Mouse (Mus musculus) liver, postnatal 0 days (tissue): ENCODE results near the gene Col23a1.

ENCODE experiments used
- CTCF ChIP-seq: sonication (generic); IDR thresholded peaks from 2 replicates; pipeline ENCODE4 v1.5.1; 2016; ENCODE audit warnings: antibody characterized with exemption, low read depth
- EP300 ChIP-seq: IDR thresholded peaks from 2 replicates; pipeline ENCODE4 v1.6.1; 2016; ENCODE audit warnings: antibody characterized with exemption, low read depth, mild to moderate bottlenecking

DNA sequence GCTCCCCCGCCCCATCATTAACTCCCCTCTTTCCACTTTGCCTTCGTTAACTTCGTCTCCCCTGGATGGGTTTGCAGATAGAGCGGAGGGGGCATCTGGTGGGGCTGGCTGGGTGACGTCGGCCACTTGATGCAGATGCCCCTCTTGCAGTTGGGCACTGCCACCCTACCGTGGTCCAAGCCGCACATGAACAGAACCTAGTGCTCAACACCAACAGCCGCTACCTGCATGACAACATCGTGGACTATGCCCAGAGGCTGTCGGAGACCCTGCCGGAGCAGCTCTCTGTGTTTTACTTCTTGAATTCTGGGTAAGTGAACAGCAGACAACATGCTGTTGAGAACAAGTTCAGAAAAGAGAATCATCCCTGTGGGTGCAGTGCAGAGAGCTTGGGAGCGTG is 296.7 kb downstream of the Col23a1 start:
- no peak for TF ChIP-seq CTCF
- TF ChIP-seq EP300 = no peak
